Mouse (Mus musculus) E14TG2a.4 (cell line): ENCODE results near the gene Pfdn6.
"Not testable (repeated sequence)": the region's sequence is repeated elsewhere in the genome, so short reads cannot be mapped to it uniquely, and the experiment has no call there.

Experiments used
- CTCF ChIP-seq: conservative IDR thresholded peaks from 2 replicates; pipeline ENCODE4 v1.5.1; 2014; ENCODE audit warnings: low read length
- NANOG ChIP-seq: IDR thresholded peaks from 2 replicates; pipeline ENCODE4 v1.6.1; 2014; ENCODE audit warnings: borderline replicate concordance, low read length, mixed read lengths
- POU5F1 ChIP-seq: IDR thresholded peaks from 2 replicates; pipeline ENCODE4 v1.6.1; 2014; ENCODE audit warnings: low read length, borderline replicate concordance

DNA sequence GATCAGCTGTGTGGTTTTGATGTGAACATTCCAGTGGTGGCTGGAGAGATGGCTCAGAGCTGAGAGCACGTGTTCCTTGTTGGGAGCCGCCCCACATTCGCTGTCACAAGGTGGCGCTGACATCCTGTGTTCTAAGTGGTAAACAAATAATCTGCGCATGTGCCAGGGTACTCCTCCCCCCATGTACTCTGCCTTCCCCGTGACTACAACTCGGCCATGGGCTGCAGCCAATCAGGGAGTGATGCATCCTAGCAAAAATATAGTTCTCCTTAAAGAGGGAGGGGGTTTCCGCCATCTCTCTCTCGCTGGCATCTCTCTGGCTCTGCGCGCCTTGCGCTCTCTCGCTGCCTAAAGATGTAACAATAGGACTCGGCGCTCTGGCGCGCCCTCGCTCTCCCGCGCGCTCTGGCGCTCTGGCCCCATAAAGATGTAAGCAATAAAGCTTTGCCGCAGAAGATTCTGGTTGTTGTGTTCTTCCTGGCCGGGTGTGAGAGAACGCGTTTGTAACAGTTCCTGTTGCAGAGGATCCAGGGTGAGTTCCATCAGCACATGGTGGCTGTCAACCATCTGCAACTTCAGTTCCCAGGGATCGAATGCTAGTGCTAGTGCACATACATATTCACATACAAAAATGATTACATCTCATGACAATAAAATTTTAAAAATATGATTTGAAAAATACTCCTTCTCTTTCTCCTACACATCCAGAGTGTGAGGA is 41.2 kb upstream of the Pfdn6 start:
- peak; percentile 1; the same call in 1 of the 2 replicates for TF ChIP-seq CTCF
- not testable (repeated sequence) for TF ChIP-seq POU5F1, NANOG
